Mouse (Mus musculus) lung, embryonic 16.5 days (tissue): Measurements from ENCODE around the gene Gpr1. TPM values are rescaled to one million over a fixed set of nuclear protein-coding genes. Genes with fewer than 3 reads are reported as not detected.
A peak's percentile ranks its signal among the peaks of the same experiment; 100 is the strongest.
"Not testable (repeated sequence)": the region's sequence is repeated elsewhere in the genome, so short reads cannot be mapped to it uniquely, and the experiment has no call there.

Experiments used
- ATAC-seq: fragments of 200-750 bp; cut with Nextera tagmentation; 2 replicates; pipeline ENCODE4 v1.8.0; 2017; ENCODE audit warnings: low read depth, mild to moderate bottlenecking, moderate library complexity
- H3K27ac ChIP-seq: fragments of 300-500 bp; sonication (generic); 2 replicates; pipeline ENCODE4 v1.5.1; 2014; ENCODE audit warnings: mild to moderate bottlenecking, control low read depth, low read length
- H3K27me3 ChIP-seq: fragments of 300-500 bp; sonication (generic); 2 replicates; pipeline ENCODE4 v1.6.1; 2014; ENCODE audit warnings: low read depth, low read length, mixed read lengths; ENCODE audit not compliant: control insufficient read depth, insufficient read depth
- H3K36me3 ChIP-seq: fragments of 300-500 bp; sonication (generic); 2 replicates; pipeline ENCODE4 v1.6.1; 2014; ENCODE audit warnings: low read length; ENCODE audit not compliant: control insufficient read depth, insufficient read depth
- H3K4me1 ChIP-seq: fragments of 300-500 bp; sonication (generic); replicated peaks from 2 replicates; pipeline ENCODE4 v1.6.1; 2014; ENCODE audit warnings: low read length, mixed read lengths; ENCODE audit not compliant: control insufficient read depth, insufficient read depth
- H3K4me2 ChIP-seq: fragments of 300-500 bp; sonication (generic); 2 replicates; pipeline ENCODE4 v1.6.1; 2014; ENCODE audit warnings: low read depth, low read length, control low read depth
- H3K4me3 ChIP-seq: fragments of 300-500 bp; sonication (generic); 2 replicates; pipeline ENCODE4 v1.5.1; 2014; ENCODE audit warnings: mild to moderate bottlenecking, low read length, control low read depth
- H3K9ac ChIP-seq: fragments of 300-500 bp; sonication (generic); 2 replicates; pipeline ENCODE4 v1.6.1; 2014; ENCODE audit warnings: low read length, control low read depth
- H3K9me3 ChIP-seq: fragments of 300-500 bp; sonication (generic); 2 replicates; pipeline ENCODE4 v1.6.1; 2016; ENCODE audit warnings: low read length; ENCODE audit not compliant: control insufficient read depth
- WGBS: fragments of 180-500 bp; shearing (Covaris S2); extraction: QIAGEN DNeasy Blood & Tissue Kit; methylation state at CpG from one replicate; pipeline ENCODE4 v1.1.7; 2014; 5-methylcytosine and 5-hydroxymethylcytosine counted together
- polyA plus RNA-seq: library from polyadenylated mRNA; unstranded; fragments of >200 nt; fragmentation: Nextera tagmentation; extraction: Ambion mirVana; gene quantifications from 2 replicates; pipeline ENCODE4 v1.2.1, GENCODE M21; 2015

Gene Gpr1
- polyA plus RNA-seq, 1 experiment from 2014 or later, result not detected

DNA sequence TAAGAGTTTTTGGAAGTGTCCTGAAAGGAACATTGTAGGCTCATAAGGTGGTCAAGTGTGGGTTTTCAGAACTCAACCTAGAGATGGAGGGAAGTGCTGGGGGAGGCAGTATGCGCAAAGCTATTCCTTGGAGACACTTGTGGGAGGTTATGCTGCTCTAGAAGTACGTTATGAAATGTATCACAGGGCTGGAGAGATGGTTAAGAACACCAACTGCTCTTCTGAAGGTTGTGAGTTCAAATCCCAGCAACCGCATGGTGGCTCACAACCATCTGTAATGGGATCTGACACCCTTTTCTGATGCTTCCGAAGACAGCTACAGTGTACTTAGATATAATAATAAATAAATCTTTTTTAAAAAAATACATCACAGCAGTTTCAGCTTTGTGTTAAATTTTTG lies 34.2 kb downstream of the Gpr1 start:
- Histone ChIP-seq H3K9ac (no peak overlapping the region), H3K9me3 (no peaks in the 10 kb centered on the region), H3K4me2 (no peak overlapping the region), H3K4me1 (peaks cover 15% of the 10 kb centered on the region), H3K36me3 (peaks cover 14% of the 10 kb centered on the region), H3K27ac (no peak overlapping the region), H3K4me3 (no peak overlapping the region), H3K27me3 (no peaks in the 10 kb centered on the region)
- WGBS, result 91% methylated on average over 4 of the region's 4 CpGs
- ATAC-seq, result no peak

- no peaks in the 10 kb centered on the region for H3K9me3 ChIP-seq
- peak overlapping the region; percentile 67 for H3K4me3 ChIP-seq
- H3K9ac ChIP-seq, result peak overlapping the region; percentile 98; the same call in 1 of the 2 replicates
- no peaks in the 10 kb centered on the region for H3K27me3 ChIP-seq
- ATAC-seq, result no peak
- H3K4me1 ChIP-seq, result peaks cover 18% of the 10 kb centered on the region
- H3K36me3 ChIP-seq, result peaks cover 14% of the 10 kb centered on the region
- no peak overlapping the region for H3K27ac ChIP-seq
- WGBS, result 41% methylated on average over 3 of the region's 3 CpGs
- H3K4me2 ChIP-seq, result peak overlapping the region; percentile 87
Measured at GRCm38 (mm10) chr1:63178308-63178707, 36.0 kb downstream of the Gpr1 start.

DNA sequence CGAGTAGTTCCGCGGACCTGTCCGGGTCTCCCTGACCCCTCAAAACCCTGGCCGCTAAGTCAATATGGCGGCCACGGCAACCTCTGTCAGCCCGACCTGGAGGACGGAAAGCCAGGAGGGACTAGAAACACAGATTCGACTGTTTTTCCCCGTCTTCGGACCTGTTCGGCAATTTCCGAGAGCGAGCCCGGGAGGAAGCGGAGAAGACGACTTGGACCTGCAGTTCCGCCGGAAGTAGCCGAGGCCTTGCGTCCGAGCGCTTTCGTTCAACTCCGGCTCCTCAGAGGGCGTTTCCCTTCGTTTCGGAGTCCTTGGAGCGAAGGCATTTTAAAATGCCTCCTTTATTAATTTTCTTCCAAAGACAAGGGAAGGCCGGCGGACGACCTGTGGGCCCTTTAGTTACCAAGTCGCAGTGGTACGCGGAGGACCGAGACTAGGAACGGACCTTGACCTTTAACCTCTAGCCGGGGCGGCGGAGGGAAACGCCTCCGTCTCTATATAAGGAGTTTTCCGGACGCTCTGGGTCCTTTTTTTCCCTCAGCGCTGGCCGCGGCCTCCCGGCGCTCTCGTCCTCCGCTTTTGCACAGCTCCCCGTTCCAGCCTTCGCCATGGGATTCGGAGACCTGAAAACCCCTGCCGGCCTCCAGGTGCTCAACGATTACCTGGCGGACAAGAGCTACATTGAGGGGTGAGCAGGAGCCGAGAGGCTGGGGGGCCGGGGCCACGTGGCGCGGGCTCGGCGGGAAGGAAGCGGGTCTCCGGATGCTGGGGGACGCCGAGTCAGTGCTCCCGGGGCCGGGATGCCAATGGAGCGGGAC lies 37.5 kb downstream of the Gpr1 start, which contains the start of the genes Eef1b2 and Ndufs1:
Gene Eef1b2, plus strand, starts transcription at position 222 of the 818 bp plus-strand sequence.
Gene Ndufs1, minus strand, starts transcription at position 230 of the 818 bp plus-strand sequence.
- Histone ChIP-seq H3K27me3 (no peaks in the 10 kb centered on the region), H3K27ac (peak within 1 kb of the TSS; percentile 94), H3K9me3 (no peaks in the 10 kb centered on the region), H3K36me3 (peaks cover 17% of the 10 kb centered on the region), H3K4me1 (peaks cover 18% of the 10 kb centered on the region), H3K9ac (peak within 1 kb of the TSS; percentile 98), H3K4me3 (peak within 1 kb of the TSS; percentile 67), H3K4me2 (peak within 1 kb of the TSS; percentile 87)
- WGBS, result under 1% methylated on average over 72 of the region's 72 CpGs
- peak; percentile 93 for ATAC-seq

- peak overlapping the region; percentile 87 for H3K4me2 ChIP-seq
- H3K9ac ChIP-seq, result peak overlapping the region; percentile 98
- peak overlapping the region; percentile 94 for H3K27ac ChIP-seq
- under 1% methylated on average over 14 of the region's 14 CpGs for WGBS
- no peaks in the 10 kb centered on the region for H3K27me3 ChIP-seq
- no peaks in the 10 kb centered on the region for H3K9me3 ChIP-seq
- peaks cover 18% of the 10 kb centered on the region for H3K4me1 ChIP-seq
- peak overlapping the region; percentile 67 for H3K4me3 ChIP-seq
- peak; percentile 29 for ATAC-seq
- H3K36me3 ChIP-seq, result peaks cover 21% of the 10 kb centered on the region
Measured at GRCm38 (mm10) chr1:63176259-63176603, 38.1 kb downstream of the Gpr1 start.

- no peak; the same call in 1 of the 2 replicates for ATAC-seq
- Histone ChIP-seq H3K9me3 (no peaks in the 10 kb centered on the region), H3K4me1 (peaks cover 18% of the 10 kb centered on the region), H3K36me3 (peaks cover 21% of the 10 kb centered on the region), H3K27me3 (no peaks in the 10 kb centered on the region), H3K9ac (peak overlapping the region; percentile 98), H3K27ac (peak overlapping the region; percentile 94; the same call in 1 of the 2 replicates), H3K4me3 (peak overlapping the region; percentile 67), H3K4me2 (peak overlapping the region; percentile 87)
- WGBS, result 7% methylated on average over 11 of the region's 11 CpGs
Measured at GRCm38 (mm10) chr1:63175853-63176252, 38.5 kb downstream of the Gpr1 start.

- H3K4me1 ChIP-seq, result no peaks in the 10 kb centered on the region
- H3K27ac ChIP-seq, result no peak overlapping the region
- no peaks in the 10 kb centered on the region for H3K27me3 ChIP-seq
- no peak for ATAC-seq
- H3K4me3 ChIP-seq, result no peak overlapping the region
- H3K9me3 ChIP-seq, result no peaks in the 10 kb centered on the region
- H3K9ac ChIP-seq, result no peak overlapping the region
- peaks cover 45% of the 10 kb centered on the region for H3K36me3 ChIP-seq
- no peak overlapping the region for H3K4me2 ChIP-seq
- 88% methylated on average over 2 of the region's 2 CpGs for WGBS
Measured at GRCm38 (mm10) chr1:63168638-63169037, 45.7 kb downstream of the Gpr1 start.

- H3K9me3 ChIP-seq, result no peaks in the 10 kb centered on the region
- no peak overlapping the region for H3K4me2 ChIP-seq
- no peaks in the 10 kb centered on the region for H3K27me3 ChIP-seq
- 94% methylated on average over 13 of the region's 13 CpGs for WGBS
- no peak overlapping the region for H3K9ac ChIP-seq
- H3K4me3 ChIP-seq, result no peak overlapping the region
- H3K36me3 ChIP-seq, result peaks cover 34% of the 10 kb centered on the region
- no peak for ATAC-seq
- no peak overlapping the region for H3K27ac ChIP-seq
- no peaks in the 10 kb centered on the region for H3K4me1 ChIP-seq
Measured at GRCm38 (mm10) chr1:63140231-63140630, 74.1 kb downstream of the Gpr1 start.

GRCm38 (mm10) chr1:63138586-63138985 lies 75.8 kb downstream of the Gpr1 start:
- not testable (repeated sequence) for H3K9ac ChIP-seq, H3K27ac ChIP-seq, H3K4me2 ChIP-seq, H3K9me3 ChIP-seq, H3K27me3 ChIP-seq, H3K4me3 ChIP-seq, H3K4me1 ChIP-seq, ATAC-seq
- 90% methylated on average over 1 of the region's 1 CpGs for WGBS
- peaks cover 22% of the 10 kb centered on the region for H3K36me3 ChIP-seq

GRCm38 (mm10) chr1:63137971-63138370 lies 76.4 kb downstream of the Gpr1 start:
- WGBS, result 81% methylated on average over 2 of the region's 2 CpGs
- Histone ChIP-seq H3K4me1 (no peaks in the 10 kb centered on the region), H3K36me3 (peaks cover 18% of the 10 kb centered on the region), H3K4me2 (no peak overlapping the region), H3K9me3 (no peaks in the 10 kb centered on the region), H3K27me3 (no peaks in the 10 kb centered on the region), H3K27ac (no peak overlapping the region), H3K4me3 (no peak overlapping the region), H3K9ac (no peak overlapping the region)
- no peak for ATAC-seq
